Mouse (Mus musculus) frontal cortex, postnatal 25 days (tissue): ENCODE measurements around the gene Taf5l.
A peak's percentile ranks its signal among the peaks of the same experiment; 100 is the strongest.
"Not testable (repeated sequence)": the region's sequence is repeated elsewhere in the genome, so short reads cannot be mapped to it uniquely, and the experiment has no call there.

Experiments
- DNase-seq, 2 experiments: peaks; one replicate each; pipeline ENCODE4 v3.0.0; 2022; ENCODE audit warnings: low spot score in 2 of 2

The Taf5l gene

DNA sequence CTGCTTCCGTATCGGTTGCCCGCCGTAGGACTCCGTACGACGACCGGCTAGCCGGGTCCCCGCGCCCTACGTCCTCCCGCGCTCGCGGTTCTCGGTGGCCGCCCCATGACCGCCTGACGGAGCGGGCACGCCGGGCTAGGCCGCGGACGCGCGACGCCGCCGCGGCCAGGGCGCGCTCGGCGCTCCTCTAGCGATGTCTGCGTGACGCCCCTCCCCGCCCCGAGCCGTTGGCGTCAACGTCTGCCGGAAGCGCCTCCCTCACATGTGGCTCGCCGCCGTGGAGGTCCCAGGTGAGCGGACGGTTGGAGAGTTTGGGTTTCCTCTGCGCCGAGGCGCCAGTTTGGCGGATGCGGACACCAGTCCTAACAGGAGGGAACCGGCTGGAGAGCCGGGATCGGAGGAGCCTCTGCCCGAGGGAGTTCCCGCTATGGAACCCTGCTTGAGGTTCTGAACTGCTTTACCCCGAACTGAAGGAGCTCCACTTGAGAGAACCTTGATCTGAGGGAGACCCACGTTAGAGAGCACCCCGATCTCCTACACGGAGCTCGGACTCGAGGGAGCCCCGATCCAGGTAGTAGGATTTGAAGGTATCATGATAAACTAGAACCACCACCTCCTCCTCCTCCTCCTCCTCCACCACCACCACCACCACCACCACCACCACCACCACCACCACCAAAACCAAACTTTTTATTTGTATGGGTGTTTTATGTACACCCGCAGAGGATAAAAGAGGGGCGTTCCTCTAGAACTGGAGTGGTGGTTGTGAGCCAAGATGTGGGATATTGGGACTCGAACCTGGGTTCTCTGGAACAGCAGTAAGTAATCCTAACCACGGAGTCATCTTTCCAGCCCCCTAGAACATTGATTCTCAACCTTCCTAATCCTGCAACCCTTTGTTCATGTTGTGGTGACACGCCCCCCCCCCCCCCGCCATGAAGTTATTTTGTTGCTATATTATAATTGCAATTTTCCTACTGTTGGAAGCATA lies at the start of gene Taf5l, which contains the start of gene Urb2:
Taf5l (minus strand) TSS at position 161 of the 991 bp plus-strand sequence.
Urb2 (plus strand) TSS at position 272 of the 991 bp plus-strand sequence.
- peak; percentile 82 to 84 for DNase-seq

DNA sequence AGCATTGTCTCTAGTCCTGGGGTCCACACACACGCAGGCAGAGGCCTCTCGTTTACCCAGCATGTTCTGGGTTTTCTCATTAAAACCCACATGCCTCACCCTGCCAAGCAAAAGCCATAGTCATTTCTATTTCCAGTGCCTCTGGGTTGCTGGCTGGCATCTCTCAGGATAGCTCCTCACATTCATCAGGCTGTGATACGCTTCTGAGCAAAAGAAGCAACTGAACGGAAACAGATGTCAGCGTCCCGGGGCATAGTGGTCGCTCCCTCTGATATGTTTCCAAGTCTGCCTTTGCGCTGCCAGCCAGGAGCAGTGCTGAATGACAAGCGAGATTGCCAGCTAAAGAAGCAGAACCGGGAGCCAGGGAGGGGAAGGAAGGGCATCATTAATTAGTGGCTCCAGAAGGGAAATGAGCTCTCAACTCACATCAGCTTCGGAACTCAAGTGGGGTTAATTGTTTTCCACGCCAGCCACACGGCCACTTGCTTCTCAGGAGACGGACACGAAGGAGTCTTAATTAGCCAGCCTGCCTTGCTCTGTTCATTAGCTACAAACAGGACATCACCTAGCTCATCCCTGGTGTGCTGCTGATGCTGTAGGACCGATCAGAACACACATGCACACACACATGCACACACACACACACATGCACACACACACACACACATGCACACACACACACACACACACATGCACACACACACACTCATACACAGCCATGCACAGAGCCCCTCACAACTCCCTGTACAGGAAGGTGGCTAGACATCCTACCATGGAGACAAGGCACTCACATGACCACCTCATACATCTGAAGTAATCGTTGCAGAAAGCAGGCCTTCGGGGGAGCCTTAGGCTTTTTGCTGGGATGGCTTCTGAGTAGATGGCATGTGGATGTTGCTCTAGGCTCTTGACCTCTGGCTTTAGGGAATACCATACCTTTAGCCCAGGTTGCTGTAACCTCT lies 49.4 kb upstream of the Taf5l start:
- peak in 1 of 2 experiments; percentile 9 for DNase-seq

DNA sequence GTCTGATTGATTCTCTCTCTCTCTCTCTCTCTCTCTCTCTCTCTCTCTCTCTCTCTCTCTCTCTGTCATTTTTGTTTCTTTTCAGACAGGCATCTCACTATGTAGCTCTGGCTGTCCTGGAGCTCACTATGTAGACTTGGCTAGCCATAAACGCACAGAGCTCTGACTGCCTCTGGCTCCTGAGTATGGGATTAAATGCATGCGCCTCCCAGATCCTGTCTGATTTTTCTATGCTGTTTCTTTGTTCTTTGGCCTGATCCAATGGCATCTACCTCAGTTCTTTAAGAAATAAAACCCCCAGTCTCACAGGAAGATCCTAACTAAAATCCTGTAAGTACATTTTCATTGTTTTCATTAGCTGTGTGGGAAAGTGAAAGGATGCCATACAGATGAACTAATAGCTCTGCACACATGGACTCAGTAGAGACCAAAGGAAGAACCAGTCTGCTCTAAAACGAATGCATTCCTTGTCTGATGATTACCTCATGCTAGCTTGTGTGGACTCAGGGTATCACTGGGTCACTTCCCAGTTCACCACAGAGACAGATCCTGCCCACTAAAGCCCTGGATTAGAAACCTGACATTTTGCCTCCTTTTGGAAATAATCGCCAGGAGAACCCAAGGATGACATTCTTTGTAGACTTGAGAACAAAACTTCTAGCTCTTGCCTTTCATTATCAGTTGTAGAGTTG lies 46.0 kb upstream of the Taf5l start:
- DNase-seq = no peak

DNA sequence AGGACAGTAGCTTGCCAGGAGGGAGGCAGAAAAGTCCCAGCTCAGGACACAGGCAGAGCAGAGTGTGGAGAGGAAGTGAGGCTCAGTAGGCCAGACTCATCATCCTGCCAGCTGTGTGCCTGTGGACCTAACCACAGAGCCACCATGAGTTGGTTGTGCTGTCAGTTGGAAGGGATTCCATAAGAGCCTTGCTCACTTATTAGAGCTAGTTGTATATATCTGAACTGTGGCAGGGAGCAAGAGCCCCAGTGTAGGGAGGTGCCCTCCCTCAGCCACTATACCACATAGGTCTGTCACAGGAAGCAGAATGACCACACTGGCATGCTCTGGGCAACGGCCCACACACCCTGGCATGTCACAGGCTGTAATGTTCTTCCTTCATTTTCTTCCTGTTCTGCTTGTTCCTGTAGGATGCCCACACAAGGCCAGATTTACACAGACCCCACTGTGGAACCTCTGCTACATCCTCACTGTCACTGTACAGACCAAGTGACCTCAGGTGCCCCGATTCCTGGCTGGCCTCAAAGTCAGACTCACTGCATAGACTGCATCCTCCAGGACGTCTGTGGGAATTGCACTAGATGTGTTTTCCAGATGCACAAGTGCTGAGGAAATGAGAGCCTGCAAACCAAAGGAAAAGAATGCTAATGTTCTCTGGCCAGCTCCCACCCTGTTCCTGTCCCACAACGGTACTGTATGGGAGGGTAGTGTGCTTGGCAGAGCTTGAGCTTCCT lies 45.3 kb upstream of the Taf5l start:
- DNase-seq = no peak

GRCm38 (mm10) chr8:124056832-124057655 lies 35.8 kb upstream of the Taf5l start:
- DNase-seq = no peak

DNA sequence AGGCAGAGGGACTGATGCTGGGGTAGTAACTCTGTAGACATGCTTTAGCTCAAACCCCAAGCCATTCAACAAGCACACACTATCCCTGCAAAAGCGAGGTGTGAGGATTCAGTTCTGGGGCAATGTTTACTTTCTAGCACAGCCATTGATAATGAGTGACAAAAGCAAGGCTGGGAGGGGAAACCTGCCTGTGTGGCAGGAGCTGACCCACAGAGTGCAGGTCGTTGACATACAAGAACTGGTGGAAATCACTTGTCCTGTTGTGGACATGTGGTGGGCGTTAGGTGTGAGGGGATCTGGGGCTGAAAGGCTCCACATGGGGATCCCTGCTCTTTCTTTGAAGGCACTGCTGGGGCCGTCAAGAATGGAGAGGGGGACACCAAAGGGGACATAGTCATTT lies 31.4 kb upstream of the Taf5l start:
- DNase-seq = no peak

DNA sequence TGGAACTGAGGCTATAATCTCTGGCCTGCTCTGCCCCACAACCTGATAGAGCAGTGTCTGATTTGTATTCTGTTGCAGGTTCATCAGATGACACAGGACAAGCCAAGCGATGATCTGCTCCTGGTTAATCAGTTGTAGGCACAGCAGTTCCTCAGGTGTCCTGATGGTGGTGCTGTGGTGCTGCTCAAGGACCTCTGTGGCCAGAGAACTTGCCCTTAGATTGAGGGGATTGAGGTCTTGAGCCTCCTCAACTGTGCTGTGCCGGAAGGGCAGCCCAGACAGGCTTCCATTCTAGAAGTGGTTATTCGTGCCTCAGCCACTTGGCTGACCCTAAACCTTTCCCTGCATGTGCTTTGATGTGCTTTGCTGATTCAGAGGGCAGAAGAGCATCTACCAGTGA lies 30.9 kb upstream of the Taf5l start:
- DNase-seq = peak; percentile 65 to 72

GRCm38 (mm10) chr8:124045856-124046255 lies 24.7 kb upstream of the Taf5l start:
- DNase-seq = no peak

GRCm38 (mm10) chr8:124044931-124045330 lies 23.7 kb upstream of the Taf5l start:
- DNase-seq = no peak

- no peak for DNase-seq
These were observed 23.2 kb upstream of the Taf5l start for GRCm38 (mm10) chr8:124044421-124044820.

GRCm38 (mm10) chr8:124042201-124042600 lies 21.0 kb upstream of the Taf5l start:
- no peak for DNase-seq

DNA sequence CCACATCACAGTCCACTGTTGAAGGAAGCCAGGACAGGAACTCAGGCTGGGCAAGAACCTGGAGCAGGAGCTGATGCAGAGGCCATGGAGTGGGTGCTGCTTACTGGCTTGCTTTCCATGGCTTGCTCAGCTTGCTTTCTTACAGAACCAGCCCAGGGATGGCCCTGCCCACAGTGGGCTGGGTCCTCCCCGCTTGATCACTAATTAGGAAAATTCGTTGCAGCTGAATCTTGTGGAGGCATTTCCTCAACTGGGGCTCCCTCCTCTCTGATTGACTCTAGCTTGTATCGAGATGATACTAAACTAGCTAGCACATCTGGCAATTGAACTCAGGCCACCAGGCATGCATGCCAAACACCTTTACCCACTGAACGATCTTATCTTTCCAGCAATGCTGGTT lies 18.2 kb upstream of the Taf5l start:
- no peak for DNase-seq

GRCm38 (mm10) chr8:124038121-124038520 lies 16.9 kb upstream of the Taf5l start:
- no peak for DNase-seq

DNA sequence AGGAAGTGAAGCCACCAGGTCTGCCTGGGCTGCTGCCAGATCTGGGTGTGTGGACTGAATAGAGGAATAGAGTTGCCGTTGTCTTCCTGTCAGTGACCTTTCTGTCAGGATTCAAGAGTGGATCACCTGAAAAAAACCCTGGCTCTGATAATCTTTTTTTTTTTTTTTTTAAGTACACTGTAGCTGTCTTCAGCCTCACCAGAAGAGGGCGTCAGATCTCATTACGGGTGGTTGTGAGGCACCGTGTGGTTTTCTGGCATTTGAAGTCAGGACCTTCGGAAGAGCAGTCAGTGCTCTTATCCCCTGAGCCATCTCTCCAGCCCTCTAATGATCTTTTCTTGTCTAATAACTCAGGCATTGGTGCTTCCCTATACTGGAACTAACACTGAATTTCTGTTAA lies 12.2 kb upstream of the Taf5l start:
- DNase-seq = no peak

DNA sequence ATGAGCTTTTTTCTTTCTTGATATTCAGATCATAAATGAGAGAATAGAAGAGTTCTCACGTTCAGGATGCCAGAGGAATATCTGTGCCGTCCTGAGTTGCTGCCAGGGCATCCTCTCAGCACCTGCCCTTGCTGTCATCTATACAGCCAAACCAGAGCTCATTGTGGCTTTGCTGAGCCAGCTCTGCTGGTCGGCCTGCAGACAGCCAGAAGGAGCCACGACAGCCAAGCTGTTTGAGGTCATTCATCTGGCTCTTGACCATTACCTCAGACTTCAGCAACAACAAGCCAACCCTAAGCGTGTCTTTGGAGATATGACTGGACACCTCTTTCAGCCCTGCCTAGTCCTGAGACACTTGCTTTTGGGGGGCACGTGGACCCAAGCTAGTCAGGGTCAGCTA lies 6.6 kb upstream of the Taf5l start:
- no peak for DNase-seq

GRCm38 (mm10) chr8:124026265-124026664 lies 5.1 kb upstream of the Taf5l start:
- not testable (repeated sequence) for DNase-seq

DNA sequence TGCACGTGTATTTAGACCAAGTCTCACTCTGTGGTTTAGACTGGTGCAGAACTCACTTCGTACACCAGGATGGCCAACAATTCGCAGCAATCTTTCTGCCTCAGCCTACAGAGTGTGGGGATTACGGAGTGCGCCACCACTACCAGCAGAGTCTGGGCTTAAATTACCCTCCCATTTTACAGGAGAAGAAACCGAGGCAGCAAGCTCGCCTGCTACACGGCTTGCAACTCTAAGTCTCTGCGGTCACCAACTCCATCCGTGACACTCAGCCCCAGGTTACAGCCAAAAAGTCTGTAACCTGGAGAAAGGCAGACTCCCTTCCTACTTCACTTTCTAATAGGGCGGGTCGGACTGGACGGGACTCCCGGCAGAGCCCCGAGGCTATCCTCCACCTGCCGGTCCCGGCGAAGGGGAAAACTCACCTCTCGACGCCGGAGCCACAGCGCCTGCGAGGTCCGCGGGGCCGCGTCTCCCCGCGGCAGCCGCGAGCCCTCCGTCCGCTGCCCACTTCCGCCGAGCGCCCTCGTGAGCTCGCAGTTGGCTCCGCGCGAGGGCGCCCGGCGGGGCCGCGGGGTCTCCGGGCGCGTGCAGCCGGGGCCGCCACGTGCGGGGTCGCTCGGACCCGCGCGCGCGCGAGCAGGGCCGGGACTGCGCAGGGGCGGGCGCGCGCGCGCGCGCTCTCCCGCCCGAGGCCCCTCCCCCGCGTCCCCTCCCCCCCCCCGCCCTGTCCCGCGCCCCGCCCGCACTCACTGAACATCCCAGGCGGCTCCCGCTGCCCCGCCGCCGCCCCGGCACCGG lies 559 bp downstream of the Taf5l start:
- peak in 1 of 2 experiments; percentile 19 for DNase-seq

GRCm38 (mm10) chr8:124019782-124020181 lies 1.4 kb downstream of the Taf5l start:
- DNase-seq = no peak

- no peak for DNase-seq
These were observed 6.4 kb downstream of the Taf5l start for GRCm38 (mm10) chr8:124014751-124015150.
